Mouse (Mus musculus): ENCODE results near the gene Pard3.

Pard3 gene

DNA sequence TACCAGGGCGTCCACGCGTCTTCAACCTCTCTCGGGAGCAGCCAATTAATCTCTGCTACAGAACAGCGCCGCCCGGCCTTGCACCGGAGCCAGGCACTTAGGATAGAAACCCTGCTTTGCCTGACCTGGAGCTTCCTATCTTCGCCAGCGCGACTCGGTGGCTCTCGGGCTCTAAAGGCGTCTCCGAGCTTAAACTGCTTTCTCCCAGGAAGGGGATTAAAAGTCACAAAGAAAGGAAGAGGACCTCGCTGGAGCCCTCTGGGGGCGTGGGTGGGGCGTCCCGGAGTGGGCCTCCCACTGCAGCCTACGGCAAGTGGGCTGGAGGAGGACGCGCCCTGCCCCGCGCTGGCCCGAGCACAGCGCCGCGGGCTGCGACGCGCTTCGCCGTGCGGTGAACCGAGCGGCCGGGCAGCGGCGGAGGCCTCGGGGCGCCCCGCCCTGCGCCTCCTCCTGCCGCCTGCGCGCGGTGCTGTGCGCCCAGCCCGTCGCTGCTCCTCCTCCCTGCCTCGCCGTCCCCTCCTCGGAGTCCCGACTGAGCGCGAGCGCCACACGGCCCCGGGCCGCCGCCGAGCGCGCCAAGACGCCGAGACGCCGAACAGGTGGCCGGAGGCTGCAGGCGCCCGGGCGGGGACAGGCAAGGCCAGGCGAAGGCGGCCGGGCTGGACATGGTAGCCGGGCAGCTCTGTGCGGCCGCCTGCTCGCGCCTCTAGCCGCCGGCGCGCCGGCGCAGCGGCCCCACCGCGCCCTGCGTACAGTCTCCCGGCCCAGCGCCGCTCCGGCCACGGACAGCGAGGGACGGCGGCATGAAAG is at the start of gene Pard3:
TSS of gene Pard3 (plus strand) at position 343 of the 810 bp plus-strand sequence.
- DNase-seq (ENCODE audit: low spot score), result peak; percentile 74

DNA sequence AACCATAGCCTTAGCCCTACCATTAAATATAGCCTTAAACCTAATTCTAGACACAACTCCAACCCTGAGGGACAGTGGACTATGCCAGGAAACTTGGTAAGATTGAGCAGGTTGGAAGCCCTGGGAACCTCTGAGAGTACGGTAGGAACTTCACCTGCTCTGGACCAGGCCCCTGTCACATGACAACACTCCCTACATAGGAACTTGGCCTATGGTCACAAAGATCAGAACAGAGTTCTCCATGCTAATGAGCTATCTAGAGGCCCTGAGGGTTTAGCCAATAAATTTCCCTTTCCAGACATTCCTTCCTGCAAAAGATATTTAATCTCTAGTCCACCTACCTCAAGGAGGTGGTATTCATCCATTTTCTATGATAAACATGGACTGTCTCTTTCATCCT is 41.9 kb upstream of the Pard3 start:
- no peak for DNase-seq (ENCODE audit: low spot score)

- DNase-seq (ENCODE audit: low spot score), result peak; percentile 13
Measured at GRCm38 (mm10) chr8:127025256-127025717, 38.4 kb upstream of the Pard3 start.

DNA sequence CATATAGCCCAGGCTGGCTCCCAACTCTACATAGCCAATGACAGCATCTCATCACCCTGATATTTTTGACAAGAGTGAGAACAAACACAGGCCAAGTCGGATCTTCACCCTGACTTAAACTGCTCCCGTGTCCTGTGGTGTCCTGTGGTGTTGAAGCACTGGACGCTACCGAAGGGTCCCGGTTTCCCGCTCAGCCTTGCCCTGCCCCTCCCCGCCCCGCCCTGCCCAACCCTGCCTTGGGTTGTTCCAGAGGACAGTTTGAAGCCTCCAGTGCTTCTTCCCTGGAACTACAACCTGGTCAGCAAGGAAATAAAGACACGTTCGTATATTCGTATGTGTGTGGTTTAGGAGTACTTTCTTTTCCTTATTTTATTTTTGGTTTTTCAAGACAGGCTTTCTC is 37.9 kb upstream of the Pard3 start:
- DNase-seq (ENCODE audit: low spot score), result no peak

GRCm38 (mm10) chr8:127031476-127031875 is 32.2 kb upstream of the Pard3 start:
- no peak for DNase-seq (ENCODE audit: low spot score)

DNA sequence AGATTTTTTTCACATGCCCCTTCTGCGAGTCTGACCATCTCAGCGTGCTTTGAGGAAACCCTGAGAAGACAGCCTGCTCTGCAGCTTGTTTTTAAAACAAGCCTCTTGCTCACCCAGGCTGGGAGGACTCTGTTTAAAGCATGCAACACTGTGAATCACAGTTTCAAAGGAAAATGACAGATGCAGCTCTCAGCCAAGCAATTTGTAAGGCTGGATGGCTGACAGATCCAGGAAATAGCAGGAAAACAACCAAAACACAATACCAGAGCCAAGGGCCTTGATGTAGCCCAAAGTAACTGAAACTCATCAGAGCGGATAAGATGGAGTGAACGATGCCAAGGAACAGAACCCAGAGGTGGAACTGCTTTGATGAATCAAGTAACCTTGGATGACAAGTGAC is 24.8 kb upstream of the Pard3 start:
- DNase-seq (ENCODE audit: low spot score), result peak; percentile 3

GRCm38 (mm10) chr8:127049996-127050395 is 13.7 kb upstream of the Pard3 start:
- DNase-seq (ENCODE audit: low spot score), result no peak

DNA sequence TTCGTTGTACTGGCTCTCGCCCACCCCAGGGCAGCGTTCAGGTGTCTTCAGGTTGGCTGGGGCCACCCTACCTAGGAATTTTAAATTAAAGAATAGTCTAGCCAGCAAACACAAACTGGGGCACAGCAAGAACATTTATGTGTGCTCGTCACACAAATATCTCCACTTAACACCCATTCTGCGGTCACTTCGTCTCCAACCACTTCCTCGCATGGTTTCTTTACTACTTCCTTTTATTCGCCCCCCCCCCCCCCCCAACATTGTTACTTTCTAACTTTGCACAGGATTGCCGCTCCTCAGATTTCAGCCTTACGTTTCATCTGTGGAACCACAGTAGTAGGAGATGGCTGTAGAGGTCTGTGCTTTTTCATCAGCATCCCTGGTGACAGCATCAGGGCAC is 11.6 kb upstream of the Pard3 start:
- no peak for DNase-seq (ENCODE audit: low spot score)

DNA sequence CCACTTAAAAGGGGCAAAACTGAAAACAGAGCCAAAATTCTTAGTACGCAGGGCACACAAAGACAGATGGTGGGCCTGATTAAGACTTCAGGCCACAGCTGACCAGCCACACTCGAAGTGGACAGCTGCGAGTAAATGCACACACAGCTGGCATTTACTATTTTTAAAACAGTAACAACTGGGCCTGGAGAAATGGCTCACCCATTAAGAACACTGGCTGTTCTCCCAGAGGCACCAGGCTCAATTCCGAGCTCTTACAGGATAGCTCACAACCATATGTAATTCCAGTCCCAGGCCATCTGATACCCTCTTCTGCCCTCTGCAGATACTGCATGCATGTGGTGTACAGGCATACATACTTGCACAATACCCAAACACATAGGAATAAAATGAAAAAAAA is 8.6 kb upstream of the Pard3 start:
- DNase-seq (ENCODE audit: low spot score), result no peak

- no peak for DNase-seq (ENCODE audit: low spot score)
Measured at GRCm38 (mm10) chr8:127058759-127059158, 4.9 kb upstream of the Pard3 start.

- no peak for DNase-seq (ENCODE audit: low spot score)
Measured at GRCm38 (mm10) chr8:127059826-127060225, 3.9 kb upstream of the Pard3 start.

DNA sequence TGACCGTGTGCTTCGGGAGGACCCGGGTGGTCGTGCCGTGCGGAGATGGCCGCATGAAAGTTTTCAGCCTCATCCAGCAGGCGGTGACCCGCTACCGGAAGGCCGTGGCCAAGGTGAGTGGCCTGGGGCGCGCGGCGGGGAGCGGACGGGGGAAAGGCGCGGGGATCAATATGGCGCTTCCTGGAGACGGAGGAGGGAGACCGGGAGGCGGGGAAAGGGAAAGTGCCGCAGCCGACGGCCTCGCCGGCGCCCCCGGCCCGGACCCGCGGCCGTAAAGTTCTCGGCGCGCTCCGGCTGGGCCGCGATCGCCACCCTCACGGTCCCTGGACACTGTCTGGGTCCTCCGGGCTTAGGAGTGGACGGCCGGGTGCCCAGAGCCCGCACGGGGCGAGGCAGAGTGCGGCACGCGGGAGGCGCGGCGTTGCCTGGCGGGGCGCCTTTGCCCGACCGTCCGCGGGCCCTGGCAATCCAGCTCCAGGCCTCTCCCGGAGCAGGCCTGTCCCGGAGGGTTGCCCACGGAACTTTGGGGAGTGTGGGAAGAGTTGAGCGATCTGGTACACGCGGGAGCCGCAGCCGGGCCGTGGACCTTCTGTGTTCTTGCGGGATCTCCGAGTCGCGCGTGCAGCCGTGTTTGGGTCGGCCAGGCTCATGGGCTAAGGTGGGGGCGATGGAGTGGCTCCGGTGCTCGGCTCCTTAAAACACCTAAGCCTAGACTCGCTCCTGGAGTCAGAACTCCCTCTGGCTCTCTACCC is 844 bp downstream of the Pard3 start:
- DNase-seq (ENCODE audit: low spot score), result peak; percentile 52

DNA sequence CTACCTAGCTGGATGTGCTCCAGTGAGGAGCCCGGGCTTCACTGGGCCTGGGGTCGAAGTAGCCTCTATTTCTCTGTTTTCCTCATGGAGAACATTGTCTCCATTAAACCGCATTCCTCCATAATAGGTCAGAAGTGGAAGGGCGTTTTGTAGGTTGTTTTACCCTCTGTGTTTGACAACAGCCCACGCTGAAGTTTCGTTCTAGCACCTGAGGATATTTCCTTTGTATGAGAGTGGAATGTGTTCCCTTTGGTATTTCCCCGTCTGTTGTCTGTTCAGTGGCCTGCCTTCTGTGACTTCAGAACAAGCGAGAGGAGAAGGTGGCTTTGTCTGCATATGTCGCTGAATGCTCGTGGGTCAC is 1.4 kb downstream of the Pard3 start:
- DNase-seq (ENCODE audit: low spot score), result no peak

- no peak for DNase-seq (ENCODE audit: low spot score)
Measured at GRCm38 (mm10) chr8:127065791-127066190, 2.1 kb downstream of the Pard3 start.

- no peak for DNase-seq (ENCODE audit: low spot score)
Measured at GRCm38 (mm10) chr8:127066501-127066900, 2.8 kb downstream of the Pard3 start.

GRCm38 (mm10) chr8:127068719-127069118 is 5.0 kb downstream of the Pard3 start:
- peak; percentile 43 for DNase-seq (ENCODE audit: low spot score)

DNA sequence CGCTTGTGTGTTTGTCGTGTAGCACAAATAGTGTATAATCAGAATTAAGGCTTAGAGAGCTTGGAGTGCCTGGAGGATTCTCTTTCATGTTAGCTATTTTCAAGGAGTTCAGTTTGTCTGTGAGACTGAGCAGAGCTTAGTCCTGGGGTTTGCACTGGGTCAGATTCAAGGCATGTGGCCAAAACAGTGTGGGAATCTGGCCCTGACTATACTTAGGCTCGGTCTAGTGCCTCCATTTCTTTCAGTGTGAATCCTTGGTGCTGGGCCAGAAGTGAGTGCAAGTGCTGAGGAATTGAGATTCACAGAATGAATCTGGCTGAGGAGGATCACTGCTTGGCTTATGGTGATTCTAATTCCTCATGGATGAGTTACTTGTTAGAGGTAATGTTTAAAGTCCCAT is 6.5 kb downstream of the Pard3 start:
- DNase-seq (ENCODE audit: low spot score), result no peak

GRCm38 (mm10) chr8:127073052-127073618 is 9.4 kb downstream of the Pard3 start:
- no peak for DNase-seq (ENCODE audit: low spot score)

GRCm38 (mm10) chr8:127076511-127076910 is 12.8 kb downstream of the Pard3 start:
- peak; percentile 54 for DNase-seq (ENCODE audit: low spot score)

GRCm38 (mm10) chr8:127079244-127079805 is 15.6 kb downstream of the Pard3 start:
- no peak for DNase-seq (ENCODE audit: low spot score)

DNA sequence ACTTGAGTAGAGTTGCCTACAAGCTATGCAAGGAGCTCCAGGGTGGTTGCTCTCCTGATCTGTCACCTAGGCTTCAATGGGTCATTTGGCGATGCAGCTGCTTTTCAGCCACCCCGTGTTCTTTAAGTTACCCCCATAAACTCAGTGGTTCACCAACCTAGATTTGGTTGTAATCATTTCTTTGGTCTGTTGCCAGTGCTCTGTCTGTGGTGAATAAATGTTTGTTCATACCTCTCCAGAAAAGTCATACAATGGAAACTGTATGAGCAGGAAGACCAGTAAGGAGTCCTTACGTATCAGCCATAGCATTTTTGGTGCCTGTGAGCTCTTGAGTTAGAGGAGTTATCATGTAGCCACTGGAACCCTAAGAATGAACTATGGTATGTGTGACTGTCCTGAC is 17.6 kb downstream of the Pard3 start:
- no peak for DNase-seq (ENCODE audit: low spot score)

GRCm38 (mm10) chr8:127082486-127082885 is 18.8 kb downstream of the Pard3 start:
- DNase-seq (ENCODE audit: low spot score), result no peak

DNA sequence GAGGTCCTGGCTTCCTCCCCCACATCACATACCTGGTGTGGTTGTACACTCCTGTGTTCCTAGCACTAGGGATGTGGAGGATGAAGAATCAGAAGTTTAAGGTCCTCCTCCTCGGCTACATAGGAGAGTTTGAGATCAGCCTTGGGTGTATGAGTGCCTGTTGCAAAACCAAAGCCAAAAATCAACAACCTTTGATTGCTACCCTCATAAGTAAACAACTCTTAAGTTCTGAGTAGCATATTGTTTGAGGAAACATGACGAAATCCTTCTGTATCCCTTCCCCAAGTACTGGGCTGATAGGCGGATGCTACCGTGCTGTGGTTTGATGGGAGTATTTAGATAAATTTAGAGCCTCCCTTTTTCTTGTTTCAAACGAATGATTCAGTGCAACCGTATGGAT is 20.9 kb downstream of the Pard3 start:
- peak; percentile 56 for DNase-seq (ENCODE audit: low spot score)
